Mouse (Mus musculus) thymus, adult 18-20 months (tissue): ENCODE data around the gene Cdc42ep4.

Experiments
- DNase-seq, 2 experiments: peaks; one replicate each; pipeline ENCODE4 v3.0.0; 2022; ENCODE audit warnings: mixed read lengths in 2 of 2

Cdc42ep4 gene

DNA sequence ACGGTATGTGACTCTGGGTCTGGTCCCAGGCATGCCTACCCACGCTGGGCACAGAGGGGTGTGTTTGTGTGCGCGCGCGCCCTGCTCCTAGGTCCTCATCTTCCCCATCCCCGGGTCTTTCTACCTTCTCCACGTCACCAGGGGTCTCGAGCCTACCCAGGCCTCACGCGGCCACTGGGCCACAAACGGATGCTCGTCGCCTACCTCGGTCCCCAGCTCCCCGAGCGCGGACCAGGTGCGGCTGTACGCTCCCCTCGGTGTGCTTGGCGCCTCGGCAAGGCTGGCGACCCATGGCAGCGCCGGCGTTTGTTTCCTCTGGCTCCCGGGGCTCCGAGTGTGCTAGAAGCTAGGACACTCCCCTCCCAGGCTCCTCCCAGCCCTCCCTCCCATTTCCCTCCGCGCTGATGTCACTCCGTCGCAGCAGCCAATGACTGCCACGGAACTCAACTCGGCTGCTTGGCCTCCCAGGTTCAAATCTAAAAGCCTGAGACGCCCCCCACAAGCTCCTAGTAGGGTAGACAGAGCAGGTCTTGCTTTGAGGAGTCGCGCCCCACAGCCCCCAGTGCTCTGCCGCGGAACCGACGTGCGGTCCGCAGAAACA, at the start of gene Cdc42ep4:
Cdc42ep4 (minus strand) TSS at position 398 of the 601 bp plus-strand sequence.
- peak; percentile 78 to 83 for DNase-seq

DNA sequence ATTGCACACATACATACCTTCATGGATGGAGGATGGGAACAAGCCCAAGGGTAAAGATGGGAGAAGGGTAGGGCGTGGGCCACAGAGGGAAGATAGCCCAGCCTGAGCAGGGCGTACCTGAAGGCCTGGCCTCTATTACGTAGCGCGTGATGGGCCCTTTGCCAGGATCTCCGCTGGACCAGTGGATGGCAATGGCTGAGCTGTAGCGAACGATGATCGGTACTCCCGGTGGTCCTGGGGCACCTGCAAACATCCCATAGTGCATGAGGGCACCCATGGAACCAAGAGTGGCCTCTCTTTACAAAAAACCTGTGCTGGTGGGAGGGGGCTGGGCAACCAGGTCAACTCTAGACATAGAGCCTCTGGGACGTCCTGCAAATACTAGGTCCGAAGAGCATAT, 48.3 kb upstream of the Cdc42ep4 start:
- DNase-seq: no peak

DNA sequence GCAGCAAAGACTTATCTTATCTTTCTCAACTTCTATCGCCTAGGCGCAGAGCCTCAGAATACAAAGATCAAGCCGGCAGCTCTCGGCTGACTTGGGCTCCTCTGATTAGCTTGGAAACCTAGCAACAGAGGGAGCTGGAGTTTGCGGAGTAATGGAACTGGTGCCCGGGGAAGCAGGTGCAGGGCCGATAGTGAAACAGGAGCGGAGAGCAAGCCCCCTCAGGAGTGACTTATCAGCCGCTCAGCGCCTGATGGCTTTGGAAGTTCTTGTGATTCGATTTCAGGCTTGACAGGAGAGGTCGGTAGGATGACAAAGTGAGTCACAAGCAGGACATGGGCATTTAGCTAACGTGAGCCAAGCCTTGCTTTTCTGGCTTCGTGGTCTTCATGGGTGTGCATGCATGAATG, 47.4 kb upstream of the Cdc42ep4 start:
- no peak for DNase-seq

- no peak for DNase-seq
Measured at GRCm38 (mm10) chr11:113798011-113798410, 46.3 kb upstream of the Cdc42ep4 start.

GRCm38 (mm10) chr11:113797014-113797983, 45.6 kb upstream of the Cdc42ep4 start:
- DNase-seq: no peak

DNA sequence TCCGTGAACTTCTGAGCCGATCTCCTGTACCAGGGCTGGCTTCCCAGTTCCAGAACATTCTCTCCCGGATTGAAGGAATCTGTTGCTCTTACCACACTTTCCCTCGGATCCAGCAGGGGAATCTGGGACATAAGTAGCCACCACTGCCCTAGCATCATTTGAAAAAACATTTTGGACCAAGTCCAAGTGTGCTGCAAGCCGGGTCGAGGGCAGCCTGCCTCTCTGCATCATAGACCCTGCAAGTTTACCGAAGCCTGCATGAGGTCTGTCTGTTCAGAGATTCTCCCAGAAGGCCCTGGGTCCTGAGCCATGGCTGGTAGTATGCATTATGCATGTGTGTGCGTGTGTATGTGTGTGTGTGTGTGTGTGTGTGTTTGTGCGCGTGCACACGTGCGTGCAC, 44.2 kb upstream of the Cdc42ep4 start:
- no peak for DNase-seq

DNA sequence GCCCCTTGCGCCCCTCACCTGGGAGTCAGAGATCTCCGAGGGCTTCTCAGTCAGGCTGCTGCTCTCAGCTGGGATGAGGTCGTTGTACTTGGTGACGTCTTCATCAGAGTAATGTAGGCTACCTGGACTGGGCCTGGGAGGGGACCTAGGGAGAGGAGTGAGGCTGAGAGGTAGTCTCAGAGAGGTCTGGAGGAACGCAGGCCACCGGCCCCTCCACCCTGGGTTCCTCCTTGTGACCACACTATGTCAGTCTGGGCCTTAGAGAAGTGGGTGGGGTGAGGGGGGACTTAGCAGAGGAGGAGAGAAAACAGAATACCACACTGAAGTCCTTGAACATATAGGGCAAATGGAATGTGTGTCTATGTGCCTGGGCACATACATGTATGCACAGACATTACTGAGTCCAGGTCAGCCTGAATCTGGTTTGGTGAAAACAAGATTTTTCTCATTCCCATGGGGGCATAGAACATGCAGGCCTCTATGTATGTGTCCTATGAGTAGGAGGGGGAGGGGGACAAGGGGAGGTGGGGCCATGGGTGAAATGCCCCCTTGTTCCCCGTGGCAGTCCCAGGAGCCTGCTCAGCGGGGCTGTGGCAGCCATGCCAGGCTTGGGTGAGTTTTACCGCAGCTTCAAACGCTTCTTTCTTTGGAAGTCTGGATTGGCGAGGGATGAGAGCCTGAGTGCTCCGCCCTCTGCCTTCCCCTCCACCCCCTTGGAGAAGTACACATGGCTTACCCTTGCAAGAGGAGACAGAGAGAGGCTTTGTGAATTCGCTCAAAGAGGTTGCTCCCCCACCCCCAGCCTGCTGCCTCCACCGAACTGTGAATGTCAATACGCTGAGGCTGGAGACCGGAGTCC, 39.9 kb upstream of the Cdc42ep4 start:
- no peak for DNase-seq

- DNase-seq: no peak
Measured at GRCm38 (mm10) chr11:113789101-113789500, 37.4 kb upstream of the Cdc42ep4 start.

DNA sequence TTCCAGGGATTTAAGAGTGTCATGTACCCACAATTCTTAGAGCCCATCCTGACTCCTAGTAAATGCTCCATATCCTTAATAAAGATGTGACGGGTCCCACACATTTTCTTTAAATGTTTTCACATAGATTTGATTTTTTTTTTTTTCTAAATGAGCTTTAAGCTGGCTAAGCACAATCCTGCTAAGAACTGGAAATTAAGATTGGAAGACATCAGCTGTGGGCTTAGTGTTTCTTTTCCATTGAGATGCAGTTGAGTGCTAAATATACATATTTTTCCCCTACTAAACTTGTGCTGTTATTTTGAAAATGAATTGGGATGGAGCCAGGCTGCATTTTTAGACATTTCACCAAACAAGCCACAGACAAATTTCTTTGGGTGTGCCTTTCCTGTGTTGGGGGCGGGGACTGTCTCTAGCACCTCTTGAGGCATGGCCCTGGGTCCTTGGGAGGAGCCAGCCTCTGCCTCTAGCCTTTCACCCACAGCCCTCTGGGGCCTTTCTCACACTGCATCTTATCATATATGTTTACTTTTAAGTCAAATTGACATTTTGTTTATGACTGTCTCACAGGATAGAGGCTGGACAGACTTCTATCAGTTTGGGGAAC, 36.6 kb upstream of the Cdc42ep4 start:
- no peak for DNase-seq

GRCm38 (mm10) chr11:113787432-113788182, 35.9 kb upstream of the Cdc42ep4 start:
- DNase-seq: no peak

- DNase-seq: no peak
Measured at GRCm38 (mm10) chr11:113787009-113787408, 35.3 kb upstream of the Cdc42ep4 start.

GRCm38 (mm10) chr11:113786395-113786794, 34.7 kb upstream of the Cdc42ep4 start:
- DNase-seq: no peak

GRCm38 (mm10) chr11:113785406-113786171, 33.9 kb upstream of the Cdc42ep4 start:
- peak in 1 of 2 experiments; percentile 20 for DNase-seq

GRCm38 (mm10) chr11:113784656-113785396, 33.1 kb upstream of the Cdc42ep4 start:
- DNase-seq: no peak

DNA sequence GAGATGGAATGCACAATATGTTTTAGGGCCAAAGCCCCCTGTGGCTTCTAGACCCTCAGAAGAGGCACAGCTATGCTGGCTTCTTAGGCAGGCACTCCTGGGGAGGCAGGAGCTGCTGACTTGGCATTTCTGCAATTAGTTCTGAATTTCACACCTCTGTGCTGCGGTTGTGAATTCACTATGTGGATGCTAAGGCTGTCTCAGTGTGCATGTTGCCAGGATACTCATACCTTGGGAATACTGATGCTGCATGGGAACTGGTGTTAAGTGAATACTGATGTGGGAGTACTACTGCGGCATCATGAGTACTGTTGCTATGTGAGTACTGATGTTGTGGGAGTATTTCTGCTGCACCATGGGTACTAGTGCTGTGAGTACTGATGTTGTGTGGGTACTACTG, 30.8 kb upstream of the Cdc42ep4 start:
- no peak for DNase-seq

DNA sequence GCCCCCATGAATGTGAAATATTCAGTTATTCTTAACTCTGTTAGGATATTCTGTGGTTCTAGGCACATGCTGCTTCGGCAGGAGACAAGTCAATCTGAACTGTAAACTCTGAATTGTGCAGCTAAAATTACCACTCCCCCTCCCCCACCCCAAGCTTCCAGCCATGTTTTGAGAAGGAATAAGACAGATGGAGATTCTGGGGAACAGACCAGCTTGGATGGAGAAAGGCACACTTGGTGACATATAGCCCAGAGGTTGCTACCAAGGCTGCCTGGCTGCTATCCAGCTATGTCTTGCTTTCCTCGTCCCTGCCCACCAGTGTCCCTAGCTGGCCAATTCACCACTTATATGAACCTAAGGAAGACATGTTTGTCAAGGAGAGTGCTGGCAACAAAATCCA, 30.3 kb upstream of the Cdc42ep4 start:
- DNase-seq: no peak

- no peak for DNase-seq
Measured at GRCm38 (mm10) chr11:113779680-113780041, 28.0 kb upstream of the Cdc42ep4 start.

GRCm38 (mm10) chr11:113778733-113779679, 27.3 kb upstream of the Cdc42ep4 start:
- no peak for DNase-seq

- DNase-seq: no peak
Measured at GRCm38 (mm10) chr11:113777878-113778464, 26.3 kb upstream of the Cdc42ep4 start.
